ENCODE assay signal across 8 mouse cellular contexts in the genomic region with DNA sequence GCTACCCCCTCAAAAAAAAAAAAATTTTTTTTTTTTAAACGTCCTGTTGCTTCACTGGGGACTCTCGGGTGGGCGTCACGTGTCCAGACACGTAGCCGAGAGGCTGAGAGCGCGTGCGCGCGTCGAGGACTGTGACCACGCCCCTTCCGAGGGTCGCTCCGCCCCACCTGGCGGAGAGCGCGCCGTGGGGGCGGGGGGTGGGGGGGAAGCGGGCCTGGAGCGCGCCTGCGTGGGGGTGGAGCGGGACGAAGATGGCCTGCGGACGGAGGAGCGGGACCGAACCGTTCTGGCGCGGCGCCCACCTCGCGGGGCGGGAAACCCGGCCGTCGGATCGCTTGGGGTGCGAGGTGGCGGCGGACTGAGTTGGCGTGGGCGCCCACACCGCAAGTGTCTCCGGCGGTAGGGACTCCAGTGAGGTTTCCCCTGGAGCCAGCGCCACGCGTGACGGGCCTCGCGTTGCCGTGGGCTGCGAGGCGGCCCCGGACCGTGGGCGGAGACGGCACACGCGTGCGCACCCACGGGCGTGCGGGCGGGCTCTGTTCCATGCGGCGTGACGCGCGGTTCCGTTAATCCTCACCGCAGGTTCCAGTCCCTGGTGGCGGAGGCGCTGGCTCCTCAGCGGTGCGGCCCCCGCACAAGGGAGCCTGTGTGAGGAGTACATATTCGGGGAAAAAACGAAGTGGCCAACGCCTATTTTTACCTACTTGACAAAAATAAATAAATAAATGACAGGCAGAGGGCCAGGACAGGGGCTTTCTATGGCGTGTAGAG. TPM values are rescaled to one million over a fixed set of nuclear protein-coding genes. Genes with fewer than 3 reads are reported as not detected.
DNase-seq lines count a peak whose midpoint lies in the region; ATAC-seq and TF ChIP-seq lines count a peak whose summit lies in the region.

A gene (minus strand): TSS at position 170 of the 771 bp plus-strand sequence.

- H3K27ac ChIP-seq in hindbrain, embryonic 14.5 days: peak within 1 kb of the TSS; percentile 99

- POLR2A ChIA-PET in Patski (lab: Charles Lee): no interaction called here

- peak within 1 kb of the TSS; percentile 74 for H3K4me3 ChIP-seq in hindbrain, embryonic 14.5 days (replicated peaks; ENCODE audit: low read length)

- peak within 1 kb of the TSS; percentile 70 for H3K4me2 ChIP-seq in hindbrain, embryonic 14.5 days (replicated peaks)

- in situ Hi-C loops in Patski (cut with MboI; ENCODE audit: low pct_unique_long_range_greater_than_20kb): loop anchor here (5.0 to 25.0 kb wide), 4 partner anchors 235 to 1158 kb away; no protein-coding TSS in a partner anchor

- under 1% methylated on average over 85 of the region's 86 CpGs for whole genome bisulfite sequencing in hindbrain, embryonic 14.5 days

- peaks cover 24% of the 10 kb centered on the region for H3K4me1 ChIP-seq in hindbrain, embryonic 14.5 days (replicated peaks; ENCODE audit: control insufficient read depth, insufficient read depth, low read length)

- ATAC-seq in Patski: peak; percentile 42
- ATAC-seq in hindbrain, embryonic 14.5 days (ENCODE audit: low FRiP score): peak; percentile 88

- CTCF ChIA-PET in Patski (lab: Charles Lee): no interaction called here

- no peaks in the 10 kb centered on the region for H3K27me3 ChIP-seq in Patski
- H3K27me3 ChIP-seq in hindbrain, embryonic 14.5 days (ENCODE audit: control insufficient read depth, insufficient read depth, low read length): no peaks in the 10 kb centered on the region

- H3K9me3 ChIP-seq in hindbrain, embryonic 14.5 days (ENCODE audit: control insufficient read depth, low read length): no peaks in the 10 kb centered on the region

- no peaks in the 10 kb centered on the region for H3K36me3 ChIP-seq in hindbrain, embryonic 14.5 days (replicated peaks; ENCODE audit: control insufficient read depth, insufficient read depth)

- TF ChIP-seq CTCF in Patski (IDR thresholded peaks at IDR 0.05): no peak

- H3K9ac ChIP-seq in hindbrain, embryonic 14.5 days: peak within 1 kb of the TSS; percentile 99

- DNase-seq in Patski (ENCODE audit: low read depth, low spot score): peak; percentile 77
- peak; percentile 96 to 97 for DNase-seq in cerebellum, postnatal 14 days
- peak; percentile 70 to 81 for DNase-seq in frontal cortex, postnatal 25 days (ENCODE audit: low spot score in 2 of 2)
- peak; percentile 96 for DNase-seq in hindbrain, embryonic 14.5 days (ENCODE audit: low spot score)
- DNase-seq in left cerebral cortex, adult 11 months (ENCODE audit: low spot score): peak; percentile 91
- peak; percentile 96 to 97 for DNase-seq in lung, postnatal 4 days
- DNase-seq in retina, postnatal 7 days (ENCODE audit: low read depth, low spot score): peak; percentile 92
- peak; percentile 88 for DNase-seq in urinary bladder, adult 2 months (ENCODE audit: low spot score)

RNA-seq across cellular contexts. Expression of the gene that starts here (rescaled TPM):
- 96.5 TPM for polyA plus RNA-seq in Patski (2021)
- 59.4 and 63.8 TPM in 2 replicates for polyA plus RNA-seq in hindbrain, embryonic 14.5 days (2014; fragmentation: Nextera tagmentation; extraction: Ambion mirVana)
- polyA plus RNA-seq in urinary bladder, adult 2 months (2012; rRNA removed): 74.0 and 86.9 TPM in 2 replicates

Comparison
In these comparisons a context has a peak if more than half of its experiments do, and no peak if none do; other contexts are left out.
1. Peak in every context shown above with its lines: DNase-seq, ATAC-seq, H3K4me3 ChIP-seq and H3K27ac ChIP-seq.